Mouse (Mus musculus) cerebellum, postnatal 36 days (tissue): Measurements from ENCODE around the gene Klrb1a.
A peak's percentile ranks its signal among the peaks of the same experiment; 100 is the strongest.

Experiments used
- DNase-seq, 2 experiments: peaks; one replicate each; pipeline ENCODE4 v3.0.0; 2021 to 2022; ENCODE audit warnings: mixed read lengths in 2 of 2

Gene Klrb1a

GRCm38 (mm10) chr6:128599555-128599954 is 23.8 kb downstream of the Klrb1a start:
- DNase-seq, result no peak

- no peak for DNase-seq
Measured at GRCm38 (mm10) chr6:128598256-128599047, 24.9 kb downstream of the Klrb1a start.

GRCm38 (mm10) chr6:128597121-128597522 is 26.2 kb downstream of the Klrb1a start:
- DNase-seq, result peak; percentile 23 to 44

GRCm38 (mm10) chr6:128594651-128595050 is 28.7 kb downstream of the Klrb1a start:
- no peak for DNase-seq

GRCm38 (mm10) chr6:128589426-128589825 is 33.9 kb downstream of the Klrb1a start:
- DNase-seq, result no peak

GRCm38 (mm10) chr6:128587619-128588018 is 35.7 kb downstream of the Klrb1a start:
- DNase-seq, result no peak

GRCm38 (mm10) chr6:128585642-128586245 is 37.6 kb downstream of the Klrb1a start:
- DNase-seq, result no peak

- DNase-seq, result no peak
Measured at GRCm38 (mm10) chr6:128584070-128584660, 39.2 kb downstream of the Klrb1a start.

GRCm38 (mm10) chr6:128581508-128581907 is 41.8 kb downstream of the Klrb1a start, which contains the start of gene A2ml1:
A2ml1 (minus strand) TSS chr6:128581608.
- no peak for DNase-seq

- no peak for DNase-seq
Measured at GRCm38 (mm10) chr6:128577301-128577700, 46.0 kb downstream of the Klrb1a start.

- no peak for DNase-seq
Measured at GRCm38 (mm10) chr6:128566589-128566988, 56.7 kb downstream of the Klrb1a start.
